Mouse (Mus musculus) E14TG2a.4 (cell line): Measurements from ENCODE around the gene 9430097D07Rik.
A peak's percentile ranks its signal among the peaks of the same experiment; 100 is the strongest.

Experiments
- H3K27me3 ChIP-seq: 2 replicates; pipeline ENCODE4 v1.6.1; 2014; ENCODE audit warnings: low read length, control low read depth; ENCODE audit not compliant: insufficient read depth
- H3K36me3 ChIP-seq: 2 replicates; pipeline ENCODE4 v1.6.1; 2014; ENCODE audit warnings: low read length, control low read depth; ENCODE audit not compliant: insufficient read depth
- H3K4me1 ChIP-seq: replicated peaks from 2 replicates; pipeline ENCODE4 v1.6.1; 2014; ENCODE audit warnings: low read depth, low read length, control low read depth
- H3K4me3 ChIP-seq: replicated peaks from 2 replicates; pipeline ENCODE4 v1.5.1; 2014; ENCODE audit warnings: mild to moderate bottlenecking, low read length
- H3K9me3 ChIP-seq: 2 replicates; pipeline ENCODE4 v1.6.1; 2014; ENCODE audit warnings: low read length, control low read depth
- CTCF ChIP-seq: conservative IDR thresholded peaks from 2 replicates; pipeline ENCODE4 v1.5.1; 2014; ENCODE audit warnings: low read length
- NANOG ChIP-seq: IDR thresholded peaks from 2 replicates; pipeline ENCODE4 v1.6.1; 2014; ENCODE audit warnings: borderline replicate concordance, low read length, mixed read lengths
- POU5F1 ChIP-seq: IDR thresholded peaks from 2 replicates; pipeline ENCODE4 v1.6.1; 2014; ENCODE audit warnings: low read length, borderline replicate concordance

The 9430097D07Rik gene

GRCm38 (mm10) chr2:32528326-32528725, 47.2 kb downstream of the 9430097D07Rik start:
- peaks cover 28% of the 10 kb centered on the region for H3K4me1 ChIP-seq
- H3K4me3 ChIP-seq: no peak overlapping the region
- no peaks in the 10 kb centered on the region for H3K9me3 ChIP-seq
- TF ChIP-seq CTCF: no peak
- no peak for TF ChIP-seq POU5F1
- TF ChIP-seq NANOG: no peak
- H3K36me3 ChIP-seq: no peaks in the 10 kb centered on the region
- peaks cover 10% of the 10 kb centered on the region for H3K27me3 ChIP-seq

- Histone ChIP-seq H3K36me3 (no peaks in the 10 kb centered on the region), H3K9me3 (no peaks in the 10 kb centered on the region), H3K4me1 (peaks cover 24% of the 10 kb centered on the region), H3K4me3 (no peak overlapping the region), H3K27me3 (peaks cover 14% of the 10 kb centered on the region)
- no peak for TF ChIP-seq CTCF
- no peak for TF ChIP-seq POU5F1
- TF ChIP-seq NANOG: no peak
Measured at GRCm38 (mm10) chr2:32527468-32527966, 48.0 kb downstream of the 9430097D07Rik start.

DNA sequence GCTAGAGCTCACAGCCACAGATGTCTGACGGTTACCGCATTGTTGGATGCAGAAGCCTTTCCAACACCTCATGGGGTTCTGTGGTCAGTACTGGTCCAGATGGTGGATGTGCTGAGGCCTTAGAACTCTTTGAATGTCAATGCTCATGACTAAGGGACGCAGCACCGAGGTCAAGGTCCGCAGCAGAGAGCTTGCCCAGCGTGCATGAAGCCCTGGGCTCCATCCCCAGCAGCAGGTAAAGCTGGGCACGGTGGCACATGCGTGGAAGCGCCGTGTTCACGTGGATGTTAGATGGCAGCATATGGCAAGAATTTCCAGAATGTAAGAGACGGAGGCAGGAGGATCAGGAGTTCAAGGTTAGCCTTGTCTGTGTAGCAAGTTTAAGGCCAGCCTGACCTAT, 49.7 kb downstream of the 9430097D07Rik start:
- H3K9me3 ChIP-seq: no peaks in the 10 kb centered on the region
- peaks cover 24% of the 10 kb centered on the region for H3K4me1 ChIP-seq
- H3K27me3 ChIP-seq: peaks cover 14% of the 10 kb centered on the region
- no peak overlapping the region for H3K4me3 ChIP-seq
- TF ChIP-seq POU5F1 (no peak), NANOG (no peak), CTCF (no peak)
- no peaks in the 10 kb centered on the region for H3K36me3 ChIP-seq

GRCm38 (mm10) chr2:32524536-32525031, 50.9 kb downstream of the 9430097D07Rik start:
- Histone ChIP-seq H3K27me3 (peaks cover 14% of the 10 kb centered on the region), H3K4me3 (peak overlapping the region; percentile 55), H3K36me3 (no peaks in the 10 kb centered on the region), H3K4me1 (peaks cover 24% of the 10 kb centered on the region), H3K9me3 (no peaks in the 10 kb centered on the region)
- no peak for TF ChIP-seq POU5F1
- TF ChIP-seq NANOG: no peak
- TF ChIP-seq CTCF: no peak
